Mouse (Mus musculus) frontal cortex, adult 2 months (tissue): ENCODE data around the gene Memo1. TPM values are rescaled to one million over a fixed set of nuclear protein-coding genes. Genes with fewer than 3 reads are reported as not detected.
"Not testable (repeated sequence)": the region's sequence is repeated elsewhere in the genome, so short reads cannot be mapped to it uniquely, and the experiment has no call there.

Experiments
- DNase-seq, 2 experiments: peaks; one replicate each; pipeline ENCODE4 v3.0.0; 2022; ENCODE audit warnings: low spot score in 1 of 2; ENCODE audit errors: extremely low spot score in 1 of 2
- polyA plus RNA-seq: library from polyadenylated mRNA; depleted of rRNA; stranded (reverse); fragments of >200 nt; gene quantifications from 2 replicates; pipeline ENCODE4 v1.2.3, GENCODE M21; 2012; rRNA removed

Gene Memo1
- 51.8 and 58.4 TPM in 2 replicates for polyA plus RNA-seq

- DNase-seq = peak in 1 of 2 experiments; percentile 81
Measured at GRCm38 (mm10) chr17:74295026-74295970, at the start of gene Memo1. Memo1 (minus strand) TSS chr17:74295521.

DNA sequence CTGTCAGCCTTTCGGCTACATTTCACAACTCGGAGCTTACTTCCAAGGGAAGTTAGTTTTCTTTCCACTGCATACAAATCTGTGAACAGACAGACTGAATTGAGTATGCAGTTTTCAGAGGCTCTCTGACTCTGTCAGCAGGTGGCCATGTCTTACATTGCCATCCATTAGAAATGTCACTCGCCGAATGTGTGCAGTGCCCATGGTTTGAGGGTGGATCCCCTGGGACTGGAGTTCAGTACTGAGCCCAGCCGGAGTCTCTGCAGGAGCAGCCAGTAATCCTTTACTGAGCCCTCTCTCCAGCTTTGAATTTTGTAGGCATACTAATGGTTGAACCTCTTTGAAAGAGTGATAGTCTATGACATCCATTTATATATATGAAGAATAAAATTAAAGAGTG lies 45.8 kb upstream of the Memo1 start:
- no peak for DNase-seq

GRCm38 (mm10) chr17:74338937-74339804 lies 43.9 kb upstream of the Memo1 start, which contains the start of gene Spast:
Spast (plus strand) TSS chr17:74338987.
- peak; percentile 12 to 53 for DNase-seq

- peak; percentile 89 to 97 for DNase-seq
Measured at GRCm38 (mm10) chr17:74338225-74338931, 43.1 kb upstream of the Memo1 start.

GRCm38 (mm10) chr17:74331049-74331676 lies 35.8 kb upstream of the Memo1 start:
- no peak for DNase-seq

- DNase-seq = peak in 1 of 2 experiments; percentile 43
Measured at GRCm38 (mm10) chr17:74328146-74328545, 32.8 kb upstream of the Memo1 start.

DNA sequence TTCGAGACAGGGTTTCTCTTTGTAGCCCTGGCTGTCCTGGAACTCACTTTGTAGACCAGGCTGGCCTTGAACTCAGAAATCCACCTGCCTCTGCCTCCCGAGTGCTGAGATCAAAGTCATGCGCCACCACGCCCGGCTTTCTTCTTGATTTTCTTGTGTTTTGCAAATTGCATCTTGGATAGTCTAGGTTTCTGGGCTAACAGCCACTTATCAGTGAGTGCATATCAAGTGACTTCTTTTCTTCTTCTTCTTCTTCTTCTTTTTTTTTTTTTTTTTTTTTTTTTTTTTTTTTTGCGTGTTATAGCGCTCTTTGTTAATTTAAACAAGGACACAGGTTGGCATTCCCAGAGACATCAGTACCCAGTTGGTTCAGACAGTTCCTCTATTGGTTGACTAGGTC lies 31.9 kb upstream of the Memo1 start:
- DNase-seq = not testable (repeated sequence)

- no peak for DNase-seq
Measured at GRCm38 (mm10) chr17:74323844-74324243, 28.5 kb upstream of the Memo1 start, which contains the start of gene Dpy30. Dpy30 (minus strand) TSS chr17:74323944.

- no peak for DNase-seq
Measured at GRCm38 (mm10) chr17:74322400-74323054, 27.2 kb upstream of the Memo1 start.

GRCm38 (mm10) chr17:74318721-74319120 lies 23.4 kb upstream of the Memo1 start:
- DNase-seq = no peak

DNA sequence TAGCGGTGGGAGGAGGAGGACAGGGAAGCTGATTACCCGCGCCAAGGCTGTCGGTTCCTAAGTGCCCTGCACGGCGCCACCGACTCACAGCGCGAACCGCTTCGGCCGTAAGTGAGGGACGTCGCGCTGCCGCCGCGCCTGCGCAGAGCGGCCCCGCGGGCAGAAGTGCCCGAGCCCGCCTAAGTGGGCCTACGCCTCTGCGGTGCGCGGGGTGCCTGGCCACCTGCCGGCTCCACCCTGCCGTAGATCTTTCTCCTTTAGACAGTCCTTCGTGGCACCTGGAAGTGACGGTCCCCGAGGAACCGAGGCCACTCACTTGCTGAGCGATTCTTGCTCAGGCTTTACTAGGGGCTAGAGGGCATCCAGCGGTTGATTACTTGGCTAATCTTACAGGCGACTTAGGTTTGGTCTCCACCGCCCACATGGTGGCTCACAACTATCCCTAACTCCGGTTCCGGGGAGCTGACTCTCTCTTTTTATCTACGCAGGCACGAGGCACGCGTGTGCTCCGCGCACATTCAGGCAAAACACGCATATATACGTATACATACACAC lies 21.1 kb upstream of the Memo1 start:
- peak; percentile 74 to 86 for DNase-seq

DNA sequence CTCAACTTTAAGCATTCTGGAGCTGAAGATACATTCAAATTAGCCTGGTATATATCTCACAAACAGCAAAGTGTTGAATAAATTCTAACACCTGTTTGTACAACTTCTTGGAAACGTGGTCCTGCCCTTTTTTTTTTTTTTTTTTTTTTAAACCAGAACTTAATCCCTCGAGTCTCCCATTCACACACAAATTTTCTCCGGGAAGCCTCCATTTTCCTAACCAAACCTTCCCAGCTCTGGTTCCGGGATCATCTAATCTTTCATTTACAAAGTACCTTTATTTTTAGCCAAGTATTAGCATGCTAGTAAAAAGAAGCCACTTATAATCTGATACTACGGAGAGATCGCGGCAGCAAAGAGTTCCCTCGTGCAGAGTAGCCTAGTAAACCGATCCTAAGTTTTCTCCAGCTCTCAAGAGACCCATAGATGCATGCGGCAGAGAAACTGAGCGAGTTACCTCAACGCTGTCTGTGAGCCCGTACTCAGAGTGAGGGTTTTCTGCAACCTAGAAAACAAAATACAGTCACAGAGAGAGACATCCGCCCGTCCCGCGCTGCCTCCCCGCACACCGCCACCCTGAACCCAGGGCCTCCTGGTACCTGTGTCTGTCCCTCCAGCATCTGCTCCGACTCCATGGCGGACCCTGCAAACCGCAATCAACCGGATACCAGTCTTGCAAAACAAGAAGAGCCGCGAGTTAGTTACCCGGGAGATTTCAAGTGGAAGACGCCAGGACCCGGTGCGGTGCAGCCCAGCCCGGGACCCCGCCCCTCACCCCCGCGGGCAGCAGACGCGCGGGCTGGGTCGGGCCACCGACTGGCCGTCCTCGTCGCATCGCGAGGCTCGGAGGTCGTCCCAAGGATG lies 20.4 kb upstream of the Memo1 start:
- no peak for DNase-seq

- DNase-seq = no peak
Measured at GRCm38 (mm10) chr17:74306021-74306420, 10.7 kb upstream of the Memo1 start.

- DNase-seq = no peak
Measured at GRCm38 (mm10) chr17:74305616-74306015, 10.3 kb upstream of the Memo1 start.

GRCm38 (mm10) chr17:74304060-74304459 lies 8.7 kb upstream of the Memo1 start:
- DNase-seq = no peak

GRCm38 (mm10) chr17:74300089-74300488 lies 4.8 kb upstream of the Memo1 start:
- DNase-seq = no peak

GRCm38 (mm10) chr17:74296991-74297390 lies 1.7 kb upstream of the Memo1 start:
- not testable (repeated sequence) for DNase-seq
